Mouse (Mus musculus) urinary bladder, postnatal 25 days (tissue): ENCODE results near the gene Pagr1a.

Source experiments
- DNase-seq: peaks from one replicate; pipeline ENCODE4 v3.0.0; 2022; ENCODE audit warnings: low spot score

Gene Pagr1a

GRCm38 (mm10) chr7:127016971-127017949 lies at the start of gene Pagr1a:
TSS of gene Pagr1a (minus strand) at chr7:127017352.
- DNase-seq = peak; percentile 93

- no peak for DNase-seq
Measured at GRCm38 (mm10) chr7:127066317-127066716, 49.2 kb upstream of the Pagr1a start.

- DNase-seq = no peak
Measured at GRCm38 (mm10) chr7:127065538-127065937, 48.4 kb upstream of the Pagr1a start.

GRCm38 (mm10) chr7:127055026-127055585 lies 38.0 kb upstream of the Pagr1a start:
- no peak for DNase-seq

GRCm38 (mm10) chr7:127041851-127042672 lies 24.9 kb upstream of the Pagr1a start, which contains the start of gene Kif22:
TSS of gene Kif22 (minus strand) at chr7:127042471.
- peak; percentile 81 for DNase-seq

- DNase-seq = no peak
Measured at GRCm38 (mm10) chr7:127031244-127031643, 14.1 kb upstream of the Pagr1a start.

GRCm38 (mm10) chr7:127030172-127030571 lies 13.0 kb upstream of the Pagr1a start:
- DNase-seq = no peak

GRCm38 (mm10) chr7:127027885-127028284 lies 10.7 kb upstream of the Pagr1a start:
- no peak for DNase-seq

GRCm38 (mm10) chr7:127026984-127027726 lies 10.0 kb upstream of the Pagr1a start, which contains the start of gene Maz:
TSS of gene Maz (minus strand) at chr7:127027037.
- DNase-seq = peak; percentile 98

- peak; percentile 72 for DNase-seq
Measured at GRCm38 (mm10) chr7:127026616-127026983, 9.4 kb upstream of the Pagr1a start.

- DNase-seq = peak; percentile 61
Measured at GRCm38 (mm10) chr7:127026161-127026600, 9.0 kb upstream of the Pagr1a start.

- no peak for DNase-seq
Measured at GRCm38 (mm10) chr7:127025556-127026160, 8.5 kb upstream of the Pagr1a start.

- DNase-seq = peak; percentile 59
Measured at GRCm38 (mm10) chr7:127024755-127025555, 7.8 kb upstream of the Pagr1a start.

- no peak for DNase-seq
Measured at GRCm38 (mm10) chr7:127023896-127024690, 6.9 kb upstream of the Pagr1a start.

- DNase-seq = no peak
Measured at GRCm38 (mm10) chr7:127023272-127023691, 6.1 kb upstream of the Pagr1a start.

- DNase-seq = no peak
Measured at GRCm38 (mm10) chr7:127022528-127023271, 5.5 kb upstream of the Pagr1a start.

- no peak for DNase-seq
Measured at GRCm38 (mm10) chr7:127021563-127022527, 4.7 kb upstream of the Pagr1a start.
